Mouse (Mus musculus): ENCODE results near the gene Rabgap1l.

DNA sequence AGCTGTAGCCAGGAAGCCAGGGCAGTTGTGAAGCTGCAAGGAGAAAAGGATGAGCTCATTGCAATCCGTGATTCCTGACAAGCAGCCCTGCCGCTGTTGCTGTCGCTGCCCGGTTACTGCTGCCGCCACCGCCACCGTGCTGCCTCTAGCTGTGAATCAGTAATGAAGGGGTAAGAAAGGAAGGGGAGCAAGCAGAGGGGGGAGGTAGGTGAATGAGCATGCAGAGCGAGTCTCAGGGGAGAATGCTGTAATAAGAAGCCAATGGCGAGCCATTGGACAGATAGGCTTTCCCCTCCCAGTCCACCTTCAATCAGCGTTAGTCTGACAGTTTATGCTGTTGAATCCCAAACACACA, 441.2 kb downstream of the Rabgap1l start:
- TF ChIP-seq CTCF (IDR thresholded peaks at IDR 0.05; ENCODE audit: extremely low read depth, insufficient read depth, low read length) = no peak
- peak; percentile 87 for TF ChIP-seq POLR2A (IDR thresholded peaks at IDR 0.05; ENCODE audit: extremely low read depth, insufficient read depth, low read length)

Measured in cortical plate, adult 2 months (tissue).